Mouse (Mus musculus) spleen, adult 12 weeks (tissue): ENCODE measurements around the gene Pacs2.

Source experiments
- DNase-seq: peaks from one replicate; pipeline ENCODE4 v3.0.0; 2022; ENCODE audit warnings: low spot score

Pacs2 gene

GRCm38 (mm10) chr12:113012443-113012842, 1.9 kb upstream of the Pacs2 start:
- DNase-seq: no peak

DNA sequence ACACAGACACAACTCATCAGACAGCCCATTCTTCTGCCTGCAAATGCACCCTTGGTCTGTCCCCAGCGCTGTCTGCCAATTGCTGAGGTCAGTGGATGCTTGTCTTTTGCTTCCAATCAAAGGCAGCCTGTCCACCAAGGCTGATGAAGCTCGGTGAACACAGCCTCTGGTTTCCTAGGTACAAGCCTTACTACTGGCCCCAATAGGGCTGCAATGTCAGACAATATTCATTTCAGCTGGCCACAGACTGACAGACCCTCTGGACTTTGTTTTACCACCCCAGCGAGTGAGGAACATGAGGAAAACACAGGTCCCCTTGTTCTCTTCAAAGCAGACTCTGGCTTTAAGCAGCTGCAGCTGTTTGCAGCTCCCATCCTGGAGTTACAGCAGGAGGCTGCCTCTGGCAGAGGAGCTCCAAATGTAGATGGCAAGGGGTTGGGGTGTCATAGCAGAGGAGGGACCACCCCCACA, 1.3 kb upstream of the Pacs2 start:
- no peak for DNase-seq

DNA sequence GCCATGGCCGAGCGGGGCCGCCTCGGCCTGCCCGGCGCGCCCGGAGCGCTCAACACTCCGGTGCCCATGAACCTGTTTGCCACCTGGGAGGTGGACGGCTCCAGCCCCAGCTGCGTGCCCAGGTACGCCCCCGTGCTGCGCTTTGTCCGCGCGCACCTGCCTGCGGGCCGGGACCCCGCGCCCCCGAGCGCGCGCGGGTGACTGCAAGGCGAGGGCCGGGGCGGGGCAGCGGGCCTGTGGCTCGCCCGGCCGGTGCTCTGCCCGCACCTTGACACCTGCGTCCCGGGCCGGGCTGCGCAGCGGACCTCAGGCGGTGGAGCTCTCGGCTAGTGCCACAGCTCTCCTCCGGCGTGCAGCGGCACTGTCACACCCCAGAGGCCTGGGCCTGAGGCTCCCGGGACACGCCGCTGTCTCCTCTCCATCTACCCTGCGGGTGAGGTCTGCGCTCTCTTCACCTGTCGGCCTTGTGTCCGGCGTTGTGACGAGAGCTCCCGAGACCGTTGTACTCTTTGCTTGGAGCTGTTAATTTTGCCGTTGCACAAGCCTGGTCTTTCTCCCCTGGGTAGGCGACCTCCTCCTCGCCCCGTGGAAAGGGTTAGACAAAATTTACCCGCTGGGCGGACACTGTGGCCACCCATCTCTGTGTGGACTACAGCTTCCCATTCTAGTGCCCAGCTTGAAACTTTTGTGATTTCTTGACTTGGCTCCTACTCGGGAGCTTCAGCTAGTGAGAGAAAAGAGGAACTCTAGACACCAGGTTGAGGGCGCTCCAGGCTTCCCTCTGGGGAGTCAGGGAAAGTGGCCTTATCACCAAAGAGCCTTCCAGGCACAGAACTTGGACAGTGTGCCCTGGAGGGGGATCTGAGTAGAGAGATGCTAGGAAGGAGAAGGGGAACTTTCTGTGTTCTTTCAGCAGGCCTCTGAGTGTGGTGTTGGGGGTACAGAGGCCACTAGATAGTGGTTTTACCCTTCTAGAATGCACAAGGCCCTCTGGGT, 551 bp downstream of the Pacs2 start:
- DNase-seq: peak; percentile 59

- no peak for DNase-seq
Measured at GRCm38 (mm10) chr12:113015956-113016355, 1.6 kb downstream of the Pacs2 start.

- no peak for DNase-seq
Measured at GRCm38 (mm10) chr12:113016976-113017375, 2.7 kb downstream of the Pacs2 start.

GRCm38 (mm10) chr12:113017429-113017984, 3.2 kb downstream of the Pacs2 start:
- DNase-seq: no peak

DNA sequence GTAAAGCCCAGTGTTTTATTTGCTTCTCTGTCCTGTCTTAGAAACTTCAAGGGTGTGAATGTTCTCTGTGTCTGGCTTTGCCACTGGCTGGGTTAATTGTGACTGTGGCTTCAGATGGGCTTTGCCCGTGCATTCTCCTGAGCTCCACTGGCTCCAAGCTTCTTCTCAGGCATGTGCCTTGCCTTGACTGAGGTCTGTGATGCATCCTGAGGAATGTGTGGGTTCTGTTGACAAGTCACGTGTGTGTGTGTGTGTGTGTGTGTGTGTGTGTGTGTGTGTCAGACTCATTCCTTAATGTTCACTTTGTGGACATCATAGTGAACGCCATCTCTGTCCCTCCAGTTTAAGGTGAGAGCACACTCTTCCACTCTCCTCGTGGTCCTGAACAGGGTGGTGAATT, 4.5 kb downstream of the Pacs2 start:
- no peak for DNase-seq

DNA sequence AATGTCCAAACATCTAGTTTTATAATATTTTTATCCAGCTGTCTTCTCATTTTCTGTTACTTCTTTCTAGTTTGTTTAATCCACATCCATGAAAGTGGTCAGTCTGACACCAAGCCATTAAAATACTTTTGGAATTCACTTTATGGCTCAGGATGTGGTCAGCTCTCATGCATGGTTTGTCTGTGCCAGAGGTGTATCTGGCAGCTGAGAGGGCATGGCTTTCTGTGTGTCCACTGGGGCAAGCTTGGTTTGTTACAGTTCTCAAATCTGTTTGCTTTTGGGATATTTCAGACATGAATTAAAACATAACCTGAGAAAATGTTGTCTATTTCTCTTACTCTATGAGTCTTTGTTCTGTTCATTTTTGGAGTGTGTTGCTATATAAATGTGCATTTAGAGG, 7.2 kb downstream of the Pacs2 start:
- DNase-seq: no peak

DNA sequence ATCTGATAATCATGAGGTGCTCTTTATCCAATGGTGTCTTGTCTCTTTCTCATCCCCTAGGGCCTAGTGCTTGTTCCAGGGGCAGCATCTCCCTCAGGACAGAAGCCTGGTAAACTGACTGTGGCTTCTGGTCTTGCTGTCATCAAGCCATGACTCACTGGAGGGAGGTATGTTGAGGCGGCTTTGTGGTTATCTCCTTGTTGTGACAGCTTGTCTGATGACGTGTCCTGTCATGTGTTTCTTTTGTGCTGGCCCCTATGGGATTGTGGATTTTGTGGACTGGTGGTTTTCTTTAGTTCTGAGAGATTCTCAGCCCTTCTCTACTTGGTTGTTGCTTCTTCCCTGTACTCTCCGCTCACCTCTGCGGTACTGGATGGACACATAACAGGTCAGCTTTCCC, 8.8 kb downstream of the Pacs2 start:
- DNase-seq: no peak

DNA sequence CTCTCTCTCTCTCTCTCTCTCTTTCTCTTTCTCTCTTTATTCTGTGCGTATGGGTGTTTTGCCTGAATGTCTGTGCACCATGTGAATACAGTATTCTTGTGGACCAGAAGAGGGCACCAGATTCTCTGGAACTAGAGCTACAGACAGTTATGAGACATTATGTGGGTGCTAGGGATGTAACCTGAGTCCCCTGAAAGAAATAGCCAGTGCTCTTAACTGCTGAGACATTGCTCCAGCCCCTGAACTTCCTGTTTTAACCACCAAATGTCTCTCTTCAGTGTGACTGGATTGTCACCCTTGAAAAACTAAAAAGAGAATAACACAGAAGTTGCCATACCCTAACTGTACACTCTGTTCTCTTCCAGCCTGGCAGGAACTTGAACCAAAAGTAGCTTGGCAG, 12.2 kb downstream of the Pacs2 start:
- DNase-seq: no peak

- DNase-seq: no peak
Measured at GRCm38 (mm10) chr12:113027495-113027894, 13.2 kb downstream of the Pacs2 start.

DNA sequence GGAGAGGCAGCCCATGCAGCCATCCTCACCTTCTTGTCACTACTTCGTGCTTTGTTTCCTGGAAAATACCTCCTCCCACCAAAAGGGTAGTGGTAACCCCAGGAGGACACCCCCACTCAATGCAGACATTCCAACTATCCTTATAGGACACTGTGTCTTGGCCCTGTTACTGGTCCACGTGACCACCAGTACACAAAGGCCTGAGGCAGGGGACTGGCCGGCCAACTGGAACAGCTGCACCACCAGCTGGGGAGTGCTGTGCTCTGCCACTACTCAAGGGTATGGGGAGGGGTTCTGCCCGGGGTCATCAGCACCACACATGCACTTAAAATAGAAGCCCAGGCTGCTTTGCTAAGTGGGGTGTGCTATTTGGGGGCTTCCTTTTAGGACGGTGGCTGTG, 13.8 kb downstream of the Pacs2 start:
- no peak for DNase-seq

GRCm38 (mm10) chr12:113028898-113029297, 14.6 kb downstream of the Pacs2 start:
- no peak for DNase-seq

GRCm38 (mm10) chr12:113030046-113030445, 15.7 kb downstream of the Pacs2 start:
- no peak for DNase-seq

- DNase-seq: no peak
Measured at GRCm38 (mm10) chr12:113030993-113031392, 16.7 kb downstream of the Pacs2 start.

- no peak for DNase-seq
Measured at GRCm38 (mm10) chr12:113031441-113031840, 17.1 kb downstream of the Pacs2 start.

DNA sequence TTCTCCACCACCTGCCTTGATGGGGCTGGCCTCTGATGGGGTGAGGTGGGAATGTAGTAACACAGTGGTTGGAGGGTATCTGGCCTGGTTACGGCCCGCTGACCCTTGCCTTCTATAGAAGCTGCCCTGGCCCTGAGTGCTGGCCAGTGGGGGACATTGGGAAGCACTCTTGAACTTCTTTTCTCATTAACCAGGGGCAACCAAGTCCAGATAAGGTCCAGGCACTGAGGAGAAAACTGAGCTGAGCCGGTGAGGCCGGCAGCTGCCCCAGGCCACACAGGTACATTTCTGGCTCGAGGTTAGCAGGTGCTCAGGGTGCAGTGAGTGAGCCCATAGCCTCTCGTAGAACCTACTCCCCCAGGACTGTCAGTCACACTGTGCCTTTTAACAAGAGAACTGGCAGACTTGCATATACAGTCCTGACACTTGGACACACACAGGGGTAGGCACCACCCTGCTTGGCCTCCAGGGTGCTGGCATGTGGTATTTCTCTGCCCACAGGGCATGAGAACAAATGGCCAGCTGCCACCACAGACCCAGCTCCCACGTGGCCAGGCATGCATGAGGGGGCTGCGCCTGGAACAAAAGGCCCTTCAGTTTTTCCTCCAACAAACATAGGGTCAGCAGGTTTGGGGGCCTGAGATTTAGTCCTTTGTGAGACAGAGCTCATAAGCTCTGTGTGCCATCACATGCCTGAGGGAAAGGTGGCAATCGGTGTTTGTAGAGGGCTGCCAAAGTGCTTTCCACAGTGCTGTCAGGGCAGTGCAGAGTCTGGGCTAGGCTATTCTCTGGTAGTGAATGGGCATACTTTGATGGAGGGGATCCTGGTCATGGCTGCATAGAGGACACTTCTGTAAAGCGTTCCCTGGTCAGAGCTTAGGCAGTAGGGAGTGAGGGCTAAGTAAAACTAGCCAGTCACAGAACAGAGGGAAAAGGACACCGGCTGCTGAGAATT, 18.3 kb downstream of the Pacs2 start:
- DNase-seq: no peak

GRCm38 (mm10) chr12:113035093-113035492, 20.8 kb downstream of the Pacs2 start:
- DNase-seq: no peak

DNA sequence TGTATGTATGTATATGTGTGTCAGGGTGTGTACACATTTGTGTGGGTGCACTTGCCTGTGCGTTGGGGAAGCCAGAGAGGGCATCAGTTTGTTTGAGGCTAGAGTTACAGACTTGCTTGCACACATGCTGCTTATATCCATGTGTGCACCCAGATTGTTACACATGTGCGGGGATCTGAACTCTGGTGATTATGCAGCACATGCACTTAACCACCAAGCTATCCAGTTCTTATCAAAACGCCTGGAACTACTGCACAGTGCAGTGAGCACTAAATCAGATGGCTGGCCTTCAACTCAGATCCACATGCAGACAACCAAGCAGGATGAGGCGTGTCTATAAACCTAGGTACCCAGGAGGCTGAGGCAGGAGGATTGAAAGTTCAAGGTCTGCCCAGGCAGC, 22.7 kb downstream of the Pacs2 start:
- no peak for DNase-seq

- no peak for DNase-seq
Measured at GRCm38 (mm10) chr12:113038414-113038813, 24.1 kb downstream of the Pacs2 start.

DNA sequence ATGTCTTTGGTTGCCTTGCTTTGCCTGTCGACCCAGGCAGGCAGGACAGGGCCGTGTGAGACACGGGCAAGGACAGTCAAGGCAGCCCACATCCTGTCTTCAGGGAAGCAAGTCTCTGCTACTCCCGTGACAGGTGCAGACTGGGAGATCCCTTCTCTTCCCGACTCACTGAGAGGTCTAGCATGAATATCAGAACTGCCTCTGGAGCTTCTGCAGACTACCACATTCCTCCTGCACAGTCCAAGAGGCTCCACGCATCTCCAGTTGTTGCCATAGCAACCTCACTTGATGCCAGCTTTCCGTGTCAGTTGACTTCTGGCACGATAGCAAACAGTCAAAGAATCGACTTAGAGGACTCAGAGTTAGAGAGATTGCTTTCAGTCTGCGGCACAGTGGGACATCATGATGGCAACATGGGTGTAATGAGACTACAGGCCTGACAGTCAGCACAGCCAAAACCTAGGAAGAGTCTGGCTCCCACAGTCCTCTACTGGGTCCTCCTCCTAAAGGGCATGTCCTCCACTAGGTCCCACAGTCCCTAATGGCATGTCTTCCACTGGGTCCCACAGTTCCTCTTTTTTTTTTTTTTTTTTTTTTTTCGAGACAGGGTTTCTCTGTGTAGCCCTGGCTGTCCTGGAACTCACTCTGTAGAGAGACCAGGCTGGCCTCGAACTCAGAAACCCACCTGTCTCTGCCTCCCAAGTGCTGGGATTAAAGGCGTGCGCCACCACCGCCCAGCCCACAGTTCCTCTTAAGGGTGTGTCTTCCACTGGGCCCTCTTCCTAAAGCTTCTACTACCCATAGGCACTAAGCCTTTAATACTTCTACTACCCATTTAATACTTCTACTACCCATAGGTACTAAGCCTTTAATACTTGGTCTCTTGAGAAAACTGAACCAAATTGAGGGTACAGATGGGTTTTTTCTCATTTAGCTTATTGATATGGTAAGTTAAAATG, 27.5 kb downstream of the Pacs2 start:
- DNase-seq: no peak
